Comparison of ENCODE assay signal across 10 mouse cellular contexts in the genomic region with DNA sequence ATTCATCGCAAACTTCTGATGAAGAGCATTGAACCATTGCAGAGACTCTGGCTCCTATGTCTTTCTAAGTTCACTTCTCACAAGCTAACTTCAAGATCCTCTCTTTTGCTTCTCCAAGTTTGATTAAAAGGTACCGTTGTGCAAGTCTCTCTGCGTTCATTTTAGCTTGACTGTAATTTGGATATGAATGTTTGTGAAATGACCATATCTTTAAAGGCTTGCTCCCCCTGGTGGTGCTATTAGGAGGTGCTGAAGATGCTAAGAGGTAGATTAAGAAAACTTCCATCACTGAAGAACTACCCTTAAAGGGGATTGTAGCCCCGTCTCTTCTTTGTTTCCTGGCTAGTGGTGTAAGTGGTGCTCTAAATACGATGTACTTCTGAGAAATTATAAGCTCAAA.
A peak's percentile ranks its signal among the peaks of the same experiment; 100 is the strongest.
DNase-seq lines count a peak whose midpoint lies in the region; ATAC-seq and TF ChIP-seq lines count a peak whose summit lies in the region.
"Had no signal": no experiment of that assay in that cellular context is flagged by ENCODE, and none has a peak within 500 bp of the region (broad histone marks: within the 10 kb centered on the region; RNA-seq: fewer than 3 reads in every experiment).

No protein-coding gene starts in this region.

- no peaks in the 10 kb centered on the region for H3K36me3 ChIP-seq in midbrain, postnatal 0 days (ENCODE audit: insufficient read depth, low read length)
- no peaks in the 10 kb centered on the region for H3K36me3 ChIP-seq in midbrain, embryonic 15.5 days (replicated peaks)
- no peaks in the 10 kb centered on the region for H3K36me3 ChIP-seq in intestine, embryonic 15.5 days
- H3K36me3 ChIP-seq: hindbrain, embryonic 15.5 days had no signal

- 79% methylated on average over 5 of the region's 5 CpGs for WGBS in midbrain, postnatal 0 days
- 83% methylated on average over 5 of the region's 5 CpGs for whole genome bisulfite sequencing in midbrain, embryonic 15.5 days
- WGBS in intestine, embryonic 15.5 days, result 79% methylated on average over 5 of the region's 5 CpGs

- H3K27me3 ChIP-seq in midbrain, postnatal 0 days (ENCODE audit: insufficient read depth, low read length), result no peaks in the 10 kb centered on the region
- H3K27me3 ChIP-seq in midbrain, embryonic 15.5 days (replicated peaks), result no peaks in the 10 kb centered on the region
- H3K27me3 ChIP-seq in intestine, embryonic 15.5 days (replicated peaks), result no peaks in the 10 kb centered on the region
- H3K27me3 ChIP-seq: hindbrain, embryonic 15.5 days had no signal

- TF ChIP-seq CTCF in midbrain, postnatal 0 days (IDR thresholded peaks at IDR 0.05), result peak; percentile 66
- peak; percentile 77 for TF ChIP-seq CTCF in layer of hippocampus, adult 2 months (conservative IDR thresholded peaks at IDR 0.05)

- H3K9me3 ChIP-seq in midbrain, postnatal 0 days (ENCODE audit: low read length), result no peaks in the 10 kb centered on the region
- H3K9me3 ChIP-seq in midbrain, embryonic 15.5 days, result no peaks in the 10 kb centered on the region
- no peaks in the 10 kb centered on the region for H3K9me3 ChIP-seq in intestine, embryonic 15.5 days
- H3K9me3 ChIP-seq: hindbrain, embryonic 15.5 days had no signal

- no peak overlapping the region for H3K27ac ChIP-seq in midbrain, postnatal 0 days (ENCODE audit: low read depth, low read length)
- no peak overlapping the region for H3K27ac ChIP-seq in midbrain, embryonic 15.5 days
- no peak overlapping the region for H3K27ac ChIP-seq in layer of hippocampus, adult 2 months
- no peak overlapping the region for H3K27ac ChIP-seq in intestine, embryonic 15.5 days
- H3K27ac ChIP-seq: hindbrain, embryonic 15.5 days; macrophage had no signal

- DNase-seq in heart, adult 18-20 months, result peak; percentile 2 to 39
- DNase-seq in heart, adult 9 months (ENCODE audit: low spot score in 2 of 2), result no peak
- peak; percentile 34 for DNase-seq in midbrain, postnatal 0 days (ENCODE audit: low spot score)
- DNase-seq in cerebellum, adult 11-12 months, result peak; percentile 14
- peak in 1 of 2 experiments; percentile 31 for DNase-seq in layer of hippocampus, adult 2 months (ENCODE audit: low spot score in 2 of 2)
- no peak for DNase-seq in Muller cell, postnatal 12 days (ENCODE audit: inconsistent ontology term)

- ATAC-seq in midbrain, postnatal 0 days (ENCODE audit: low FRiP score), result no peak
- ATAC-seq in midbrain, embryonic 15.5 days (replicated peaks), result no peak
- no peak for ATAC-seq in intestine, embryonic 15.5 days

- H3K4me2 ChIP-seq in midbrain, postnatal 0 days (ENCODE audit: low read depth, low read length, poor library complexity, severe bottlenecking), result no peak overlapping the region
- no peak overlapping the region for H3K4me2 ChIP-seq in midbrain, embryonic 15.5 days
- no peak overlapping the region for H3K4me2 ChIP-seq in intestine, embryonic 15.5 days (replicated peaks)
- H3K4me2 ChIP-seq: hindbrain, embryonic 15.5 days had no signal

- H3K4me3 ChIP-seq in midbrain, postnatal 0 days (ENCODE audit: low read depth, low read length), result no peak overlapping the region
- no peak overlapping the region for H3K4me3 ChIP-seq in midbrain, embryonic 15.5 days
- no peak overlapping the region for H3K4me3 ChIP-seq in layer of hippocampus, adult 2 months
- no peak overlapping the region for H3K4me3 ChIP-seq in intestine, embryonic 15.5 days (replicated peaks)
- H3K4me3 ChIP-seq: hindbrain, embryonic 15.5 days had no signal

- H3K4me1 ChIP-seq in midbrain, postnatal 0 days (ENCODE audit: insufficient read depth, low read length), result no peaks in the 10 kb centered on the region
- no peaks in the 10 kb centered on the region for H3K4me1 ChIP-seq in midbrain, embryonic 15.5 days
- H3K4me1 ChIP-seq in intestine, embryonic 15.5 days (replicated peaks), result no peaks in the 10 kb centered on the region
- H3K4me1 ChIP-seq: hindbrain, embryonic 15.5 days had no signal

- H3K9ac ChIP-seq in midbrain, postnatal 0 days (replicated peaks; ENCODE audit: low read length, poor library complexity, severe bottlenecking), result no peak overlapping the region
- H3K9ac ChIP-seq in midbrain, embryonic 15.5 days, result no peak overlapping the region
- no peak overlapping the region for H3K9ac ChIP-seq in intestine, embryonic 15.5 days
- H3K9ac ChIP-seq: hindbrain, embryonic 15.5 days had no signal

Comparison
In these comparisons a context has a peak if more than half of its experiments do, and no peak if none do; other contexts are left out.
1. DNase-seq: peak in heart, adult 18-20 months (2 of 2), midbrain, postnatal 0 days (single experiment) and cerebellum, adult 11-12 months (single experiment); none in heart, adult 9 months (0 of 2) and Muller cell, postnatal 12 days (single experiment).